Mouse (Mus musculus) cerebellum, postnatal 25 days (tissue): Measurements from ENCODE around the gene Rps18.

Experiments used
- DNase-seq, 2 experiments: peaks; one replicate each; pipeline ENCODE4 v3.0.0; 2021; ENCODE audit warnings: mixed read lengths in 2 of 2

Rps18 gene

DNA sequence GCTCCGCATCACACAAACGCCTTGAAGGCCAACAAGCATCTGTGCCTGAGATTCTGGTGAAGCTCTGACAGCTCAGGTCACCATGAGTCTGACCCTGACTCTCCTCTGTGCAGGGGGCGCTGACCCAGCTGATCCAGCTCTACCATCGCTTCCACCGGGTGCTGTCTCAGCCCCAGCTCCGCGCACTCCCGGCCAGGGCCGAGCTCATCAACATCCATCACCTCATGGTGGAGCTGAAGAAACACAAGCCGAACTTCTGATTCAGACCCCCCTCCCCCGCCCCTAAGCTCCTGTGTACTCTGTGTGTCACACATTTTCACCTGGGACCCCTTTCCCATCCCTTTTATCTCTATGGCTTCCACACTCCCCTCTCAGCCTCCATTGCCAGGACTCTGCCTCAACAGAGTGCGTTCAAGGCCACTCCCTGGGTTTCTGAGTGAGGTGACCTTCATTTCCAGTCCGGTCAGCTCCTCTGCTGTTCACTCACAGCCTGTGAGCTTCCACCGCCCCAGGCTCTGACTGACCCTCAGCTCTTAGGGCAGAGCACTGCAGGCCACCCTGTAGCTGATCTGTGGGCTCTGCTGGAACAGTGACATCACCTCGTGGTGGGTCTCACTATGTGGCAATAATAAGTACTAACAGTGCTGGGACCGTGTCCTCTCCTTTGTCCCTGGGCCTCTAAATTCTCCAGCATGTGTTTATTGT, 10.2 kb upstream of the Rps18 start:
- no peak for DNase-seq

- DNase-seq: no peak
Measured at GRCm38 (mm10) chr17:33965082-33965845, 9.5 kb upstream of the Rps18 start.

DNA sequence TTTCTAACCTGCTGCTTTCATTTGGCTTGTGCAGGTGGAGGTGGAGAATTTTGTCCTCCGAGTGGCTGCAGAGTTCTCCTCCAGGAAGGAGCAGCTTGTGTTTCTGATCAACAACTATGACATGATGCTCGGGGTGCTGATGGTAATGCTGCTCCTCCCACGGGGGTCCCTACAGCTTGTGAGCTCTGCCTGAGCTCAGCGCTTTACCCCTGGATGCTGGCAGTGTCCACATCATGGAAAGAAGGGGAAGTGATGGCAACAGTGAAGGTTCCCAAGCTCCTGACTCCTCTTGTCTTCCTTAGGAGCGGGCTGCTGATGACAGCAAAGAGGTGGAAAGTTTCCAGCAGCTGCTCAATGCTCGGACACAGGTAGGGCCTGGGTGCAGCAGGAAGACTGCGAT, 7.1 kb upstream of the Rps18 start:
- peak in 1 of 2 experiments; percentile 2 for DNase-seq

DNA sequence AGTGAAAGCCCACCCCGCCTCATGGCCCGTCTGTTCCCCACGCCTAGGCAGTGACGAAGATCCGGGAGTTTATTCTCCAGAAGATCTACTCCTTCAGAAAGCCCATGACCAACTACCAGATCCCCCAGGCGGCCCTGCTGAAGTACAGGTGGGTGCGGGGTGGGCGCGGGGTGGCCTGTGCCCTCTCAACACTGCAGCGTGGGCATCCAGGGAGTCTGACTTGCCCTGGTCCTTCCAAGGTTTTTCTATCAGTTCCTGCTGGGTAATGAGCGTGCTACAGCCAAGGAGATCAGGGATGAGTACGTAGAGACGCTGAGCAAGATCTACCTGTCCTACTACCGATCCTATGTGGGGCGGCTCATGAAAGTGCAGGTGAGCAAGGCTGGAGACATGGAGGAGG, 4.1 kb upstream of the Rps18 start:
- peak in 1 of 2 experiments; percentile 10 for DNase-seq

- peak in 1 of 2 experiments; percentile 17 for DNase-seq
Measured at GRCm38 (mm10) chr17:33959135-33959534, 3.3 kb upstream of the Rps18 start.

GRCm38 (mm10) chr17:33958451-33958850, 2.6 kb upstream of the Rps18 start:
- peak in 1 of 2 experiments; percentile 3 for DNase-seq

DNA sequence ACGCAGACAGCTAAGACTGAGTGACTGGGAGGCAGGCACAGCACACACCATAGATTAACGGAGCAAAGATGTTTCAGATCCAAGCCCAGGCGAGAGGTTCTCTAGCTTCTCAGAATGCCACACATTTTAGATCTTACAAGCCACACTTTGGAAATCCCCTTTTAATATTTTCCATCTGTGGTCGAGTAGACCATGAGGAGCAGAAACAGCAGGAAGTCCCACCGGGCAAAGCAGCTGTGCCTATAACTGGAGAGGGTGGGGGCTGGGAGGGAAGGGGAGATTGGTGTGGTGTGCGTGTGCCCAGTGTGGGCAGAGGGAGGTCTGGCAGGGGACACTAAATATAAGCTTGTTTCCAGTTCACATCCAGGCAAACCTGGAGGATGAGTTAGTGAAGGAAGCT, 1.7 kb upstream of the Rps18 start:
- DNase-seq: peak in 1 of 2 experiments; percentile 4

- DNase-seq: no peak
Measured at GRCm38 (mm10) chr17:33956336-33956735, 535 bp upstream of the Rps18 start.

GRCm38 (mm10) chr17:33954646-33955554, 901 bp downstream of the Rps18 start:
- DNase-seq: no peak

- DNase-seq: no peak
Measured at GRCm38 (mm10) chr17:33953961-33954565, 1.7 kb downstream of the Rps18 start.

DNA sequence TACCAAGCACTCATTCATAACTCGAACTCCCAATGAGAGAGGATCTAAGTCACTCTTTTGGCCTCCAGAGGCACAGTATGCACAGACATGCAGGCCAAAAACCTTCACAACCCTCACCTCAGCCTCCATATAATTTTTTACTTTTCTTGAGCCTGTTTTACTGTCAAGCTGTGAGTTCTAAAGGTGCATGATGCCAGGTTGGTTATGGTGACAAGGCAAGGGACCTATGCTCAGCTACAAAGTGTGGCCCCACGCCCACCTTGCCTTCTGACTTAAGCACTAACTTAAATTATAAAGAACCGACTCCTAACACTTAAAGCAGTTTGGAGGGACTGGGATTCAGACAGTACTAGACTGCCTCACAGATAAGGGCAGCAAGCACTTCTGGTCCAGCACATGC, 2.5 kb downstream of the Rps18 start:
- no peak for DNase-seq

DNA sequence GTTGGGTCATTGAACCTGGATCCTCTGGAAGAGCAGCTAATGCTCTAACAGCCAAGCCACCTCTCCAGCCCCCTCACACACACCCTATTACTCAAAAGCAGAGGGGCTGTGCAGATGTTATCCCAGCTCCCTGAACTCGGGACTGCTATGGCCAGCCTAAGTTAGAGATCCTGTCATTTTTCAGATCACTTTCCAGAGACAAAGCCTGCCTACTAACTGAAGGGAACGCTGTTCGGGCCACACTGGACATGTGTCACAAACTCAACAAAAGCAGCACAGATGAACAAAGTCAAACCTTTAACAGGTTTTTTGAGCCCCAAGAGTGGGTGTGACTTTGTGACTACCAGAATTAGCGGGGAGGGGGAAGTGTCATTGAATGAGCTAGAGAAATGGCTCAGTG, 2.9 kb downstream of the Rps18 start:
- DNase-seq: no peak

DNA sequence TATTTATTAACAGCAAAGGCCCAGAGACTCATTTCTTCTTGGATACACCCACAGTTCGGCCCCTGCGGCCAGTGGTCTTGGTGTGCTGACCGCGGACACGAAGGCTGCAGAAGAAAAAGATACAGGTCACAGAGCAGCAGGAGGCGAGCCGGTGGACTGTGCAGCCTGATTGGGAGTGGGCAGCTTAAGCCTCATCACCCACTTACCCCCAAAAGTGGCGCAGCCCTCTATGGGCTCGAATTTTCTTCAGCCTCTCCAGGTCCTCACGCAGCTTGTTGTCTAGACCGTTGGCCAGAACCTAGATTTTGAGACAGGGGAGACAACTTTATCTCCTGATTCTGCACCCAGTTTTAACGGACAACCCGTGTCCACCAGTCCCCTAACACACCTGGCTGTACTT, 3.8 kb downstream of the Rps18 start:
- DNase-seq: peak in 1 of 2 experiments; percentile 3

GRCm38 (mm10) chr17:33951021-33951946, 4.5 kb downstream of the Rps18 start, which contains the start of gene B3galt4:
B3galt4 (minus strand) TSS chr17:33951488.
- DNase-seq: peak; percentile 73 to 88

DNA sequence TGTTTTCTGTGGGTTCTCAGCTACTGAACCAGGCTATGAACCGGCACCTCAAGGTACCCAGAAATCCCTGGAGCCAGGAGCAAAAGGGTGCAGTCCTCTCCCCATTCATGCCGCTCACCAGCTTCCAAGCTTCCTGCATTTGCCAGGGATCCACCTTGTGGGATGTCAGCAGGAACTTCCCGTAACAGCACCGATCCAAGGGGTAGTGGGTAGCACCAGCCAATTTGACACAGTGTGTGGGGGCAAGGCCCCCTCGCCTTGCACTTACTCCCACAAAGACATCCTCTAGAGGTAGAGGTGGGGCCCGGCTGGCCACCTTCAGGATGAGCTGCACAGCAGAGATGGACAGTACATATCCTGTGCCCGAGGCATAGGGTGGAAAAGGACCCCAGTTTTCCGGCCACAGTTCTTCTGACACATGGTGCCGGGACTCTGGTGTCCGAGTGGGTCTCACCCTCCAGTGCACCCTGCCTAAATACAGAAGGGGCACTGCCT, 5.6 kb downstream of the Rps18 start:
- no peak for DNase-seq

GRCm38 (mm10) chr17:33948905-33949537, 6.8 kb downstream of the Rps18 start:
- no peak for DNase-seq

DNA sequence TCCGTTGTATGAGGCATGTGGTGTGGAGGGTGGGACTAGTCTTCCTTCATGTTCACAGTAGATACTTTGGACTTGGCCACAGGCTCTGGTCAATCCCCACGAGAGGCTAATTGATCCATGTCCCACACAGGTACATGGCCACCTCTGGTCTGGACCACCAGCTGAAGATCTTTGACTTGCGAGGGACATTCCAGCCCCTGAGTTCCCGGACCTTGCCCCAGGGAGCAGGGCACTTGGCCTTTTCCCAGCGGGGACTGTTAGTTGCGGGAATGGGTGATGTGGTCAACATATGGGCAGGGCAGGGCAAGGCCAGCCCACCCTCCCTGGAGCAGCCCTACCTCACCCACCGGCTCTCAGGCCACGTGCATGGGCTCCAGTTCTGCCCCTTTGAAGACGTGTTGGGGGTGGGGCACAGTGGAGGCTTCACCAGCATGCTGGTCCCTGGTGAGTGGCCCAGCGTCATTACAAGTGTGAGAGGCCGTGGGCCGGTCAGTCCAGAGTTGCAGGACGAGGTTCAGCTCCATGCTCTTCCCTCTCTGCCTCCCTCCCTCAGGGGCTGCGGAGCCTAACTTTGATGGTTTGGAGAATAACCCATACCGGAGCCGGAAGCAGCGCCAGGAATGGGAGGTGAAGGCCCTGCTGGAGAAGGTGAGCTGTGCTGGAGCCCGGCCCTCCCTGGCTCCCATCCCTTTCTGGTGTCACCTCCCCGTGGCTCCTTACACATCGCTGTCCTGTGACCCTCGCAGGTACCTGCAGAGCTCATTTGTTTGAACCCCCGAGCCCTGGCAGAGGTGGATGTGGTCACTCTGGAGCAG, 7.5 kb downstream of the Rps18 start:
- no peak for DNase-seq

GRCm38 (mm10) chr17:33947430-33948089, 8.2 kb downstream of the Rps18 start:
- no peak for DNase-seq

DNA sequence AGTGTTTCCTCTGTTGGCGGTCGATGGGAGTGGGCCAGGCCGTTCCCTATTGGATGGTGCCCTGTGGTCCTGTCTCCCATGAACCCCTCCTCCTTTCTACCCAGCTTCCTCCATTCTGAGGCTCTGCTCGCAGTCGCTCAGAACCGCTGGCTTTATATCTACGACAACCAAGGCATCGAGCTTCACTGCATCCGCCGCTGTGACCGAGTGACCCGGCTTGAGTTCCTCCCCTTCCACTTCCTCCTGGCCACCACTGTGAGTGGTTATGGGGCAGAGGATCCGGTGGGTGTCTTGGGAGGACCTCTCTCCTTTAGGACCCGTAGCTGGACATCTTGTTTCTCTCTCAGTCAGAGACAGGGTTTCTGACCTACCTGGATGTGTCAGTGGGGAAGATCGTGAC, 12.3 kb downstream of the Rps18 start:
- no peak for DNase-seq
